Mouse (Mus musculus) thymus, postnatal 0 days (tissue): ENCODE data around the gene Gm20441. TPM values are rescaled to one million over a fixed set of nuclear protein-coding genes. Genes with fewer than 3 reads are reported as not detected.
A peak's percentile ranks its signal among the peaks of the same experiment; 100 is the strongest.
"Not testable (repeated sequence)": the region's sequence is repeated elsewhere in the genome, so short reads cannot be mapped to it uniquely, and the experiment has no call there.

Experiments
- DNase-seq: peaks from one replicate; pipeline ENCODE4 v3.0.0-alpha.2; 2015; ENCODE audit warnings: low spot score
- polyA plus RNA-seq: library from polyadenylated mRNA; unstranded; fragments of >200 nt; fragmentation: Nextera tagmentation; extraction: Ambion mirVana; gene quantifications from 2 replicates; pipeline ENCODE4 v1.2.1, GENCODE M21; 2015

The Gm20441 gene
- polyA plus RNA-seq, 1 experiment from 2014 or later, result not detected

DNA sequence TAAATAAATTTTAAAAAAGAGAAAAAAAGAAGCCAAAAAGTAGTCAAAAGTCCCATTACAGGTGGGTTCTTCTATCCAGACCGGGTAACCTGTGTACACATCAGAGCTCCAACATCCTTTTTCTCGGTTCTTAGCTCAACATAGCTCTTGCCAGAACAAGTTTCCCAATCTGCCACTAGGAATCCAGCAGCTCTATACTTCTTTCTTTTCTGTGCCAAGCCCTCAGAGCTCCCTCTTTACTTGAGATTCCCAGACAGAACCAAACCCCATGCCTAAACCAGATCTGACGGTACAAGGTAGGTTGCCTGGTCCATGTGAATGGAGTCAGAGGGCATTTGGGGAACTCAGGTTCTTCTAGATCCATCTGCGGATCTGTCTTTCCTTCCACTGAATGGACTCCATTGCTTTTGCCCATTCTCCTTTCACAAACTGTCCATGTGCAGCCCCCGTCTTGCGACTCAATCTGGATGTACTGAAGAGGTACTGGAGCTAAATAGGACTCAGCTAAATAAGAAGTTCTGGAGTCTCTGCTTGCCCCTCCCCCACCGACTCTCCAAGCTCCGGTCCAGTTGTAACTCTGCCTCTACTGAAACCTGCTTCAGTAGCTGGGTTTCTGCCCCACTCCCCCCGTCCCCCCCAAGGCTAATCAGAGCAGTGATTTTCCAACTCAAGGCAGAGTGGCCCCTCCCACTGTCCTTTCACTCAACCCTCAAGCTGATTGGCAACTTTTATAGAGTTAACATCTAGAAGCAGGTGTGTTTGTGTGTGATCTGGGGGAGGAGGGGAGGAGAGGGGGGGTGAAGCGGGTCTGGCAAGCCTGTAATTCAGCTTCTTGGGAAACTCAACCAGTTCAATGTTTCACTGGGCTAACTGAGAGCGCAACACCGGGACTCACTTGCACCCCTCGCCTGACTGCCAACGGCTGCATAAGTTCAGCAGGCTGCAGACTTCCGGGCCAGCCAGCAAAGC, 1.3 kb downstream of the Gm20441 start:
- peak; percentile 12 for DNase-seq

- no peak for DNase-seq
Observed at GRCm38 (mm10) chr10:75777885-75778284, 2.9 kb downstream of the Gm20441 start.

DNA sequence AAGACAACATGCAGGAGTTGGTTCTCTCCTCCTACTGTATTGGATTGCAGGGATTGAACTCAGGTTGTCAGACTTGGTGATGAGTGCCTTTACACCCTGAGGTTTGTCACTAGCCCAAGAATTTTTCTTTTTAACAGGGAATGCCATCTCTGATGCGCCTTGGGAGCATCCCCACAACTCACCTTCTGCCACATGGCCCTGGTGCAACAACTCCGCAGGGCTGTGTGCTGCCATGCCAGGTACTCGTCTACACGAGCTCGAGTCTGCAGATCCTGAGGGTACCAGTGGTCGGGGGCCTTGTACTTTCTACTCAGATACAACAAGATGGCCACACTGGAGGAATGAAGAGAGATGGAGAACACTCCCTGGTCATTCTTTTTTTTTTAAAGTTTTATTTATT, 4.2 kb downstream of the Gm20441 start:
- no peak for DNase-seq

GRCm38 (mm10) chr10:75774587-75774986, 6.2 kb downstream of the Gm20441 start:
- no peak for DNase-seq

DNA sequence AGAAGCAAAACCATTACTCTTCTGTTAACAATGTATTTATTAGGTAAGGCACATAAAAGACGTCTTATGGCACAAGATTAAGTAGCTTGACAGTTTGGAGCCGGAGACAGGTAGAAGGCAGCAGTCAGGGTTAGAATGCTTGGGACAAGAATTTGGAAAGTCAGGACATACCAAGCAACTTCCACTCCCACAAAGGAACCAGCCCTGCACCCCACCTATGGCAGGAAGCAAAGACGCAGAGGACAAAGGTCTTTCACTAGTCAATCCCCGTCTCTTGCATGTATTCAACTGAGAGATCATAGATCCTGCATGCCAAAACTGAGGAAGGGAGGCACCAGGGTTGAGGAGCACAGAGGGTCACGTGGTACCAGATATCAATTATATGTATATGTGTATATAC, 6.7 kb downstream of the Gm20441 start:
- no peak for DNase-seq

GRCm38 (mm10) chr10:75772795-75773664, 7.7 kb downstream of the Gm20441 start, which contains the start of gene Ddt:
Ddt (minus strand) TSS chr10:75773414.
- DNase-seq, result peak; percentile 91

DNA sequence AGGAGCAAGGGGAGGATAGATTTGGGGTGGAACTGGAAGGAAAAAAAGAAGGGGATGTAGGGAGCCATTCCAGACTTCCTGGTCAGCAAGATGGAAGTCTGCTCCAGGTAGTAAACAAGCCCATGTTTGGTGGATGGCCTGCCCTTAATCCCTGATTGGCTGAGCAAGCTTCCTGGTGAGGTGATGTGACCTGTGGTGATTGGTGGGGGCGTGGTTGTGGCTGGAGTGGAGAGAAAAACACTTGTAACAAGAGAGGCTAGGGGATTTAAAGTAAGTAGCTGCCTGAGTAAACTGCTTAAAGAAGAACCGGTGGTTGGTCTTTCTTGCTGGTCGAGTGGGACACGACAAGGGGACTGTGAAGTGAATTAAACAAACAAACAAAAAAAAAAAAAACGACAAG, 13.0 kb downstream of the Gm20441 start:
- DNase-seq, result not testable (repeated sequence)

DNA sequence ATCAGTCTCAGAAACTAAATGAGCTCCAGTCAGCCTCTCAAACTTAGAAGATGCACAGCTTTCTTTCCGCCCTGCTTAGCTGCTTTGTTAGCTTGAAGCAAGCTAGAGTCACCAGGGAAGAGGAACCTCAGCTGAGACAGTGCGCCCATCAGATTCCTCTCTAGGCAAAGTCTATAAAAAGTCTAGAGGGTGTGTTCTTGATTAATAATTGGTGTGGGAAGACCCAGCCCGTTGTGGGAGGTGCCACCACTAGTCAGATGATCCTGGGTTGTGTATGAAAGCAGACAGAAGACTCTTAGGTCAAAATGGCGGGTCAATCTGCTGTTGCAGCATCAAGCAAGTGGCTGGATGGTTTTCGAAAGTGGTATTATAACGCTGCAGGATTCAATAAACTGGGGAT, 13.9 kb downstream of the Gm20441 start:
- no peak for DNase-seq

DNA sequence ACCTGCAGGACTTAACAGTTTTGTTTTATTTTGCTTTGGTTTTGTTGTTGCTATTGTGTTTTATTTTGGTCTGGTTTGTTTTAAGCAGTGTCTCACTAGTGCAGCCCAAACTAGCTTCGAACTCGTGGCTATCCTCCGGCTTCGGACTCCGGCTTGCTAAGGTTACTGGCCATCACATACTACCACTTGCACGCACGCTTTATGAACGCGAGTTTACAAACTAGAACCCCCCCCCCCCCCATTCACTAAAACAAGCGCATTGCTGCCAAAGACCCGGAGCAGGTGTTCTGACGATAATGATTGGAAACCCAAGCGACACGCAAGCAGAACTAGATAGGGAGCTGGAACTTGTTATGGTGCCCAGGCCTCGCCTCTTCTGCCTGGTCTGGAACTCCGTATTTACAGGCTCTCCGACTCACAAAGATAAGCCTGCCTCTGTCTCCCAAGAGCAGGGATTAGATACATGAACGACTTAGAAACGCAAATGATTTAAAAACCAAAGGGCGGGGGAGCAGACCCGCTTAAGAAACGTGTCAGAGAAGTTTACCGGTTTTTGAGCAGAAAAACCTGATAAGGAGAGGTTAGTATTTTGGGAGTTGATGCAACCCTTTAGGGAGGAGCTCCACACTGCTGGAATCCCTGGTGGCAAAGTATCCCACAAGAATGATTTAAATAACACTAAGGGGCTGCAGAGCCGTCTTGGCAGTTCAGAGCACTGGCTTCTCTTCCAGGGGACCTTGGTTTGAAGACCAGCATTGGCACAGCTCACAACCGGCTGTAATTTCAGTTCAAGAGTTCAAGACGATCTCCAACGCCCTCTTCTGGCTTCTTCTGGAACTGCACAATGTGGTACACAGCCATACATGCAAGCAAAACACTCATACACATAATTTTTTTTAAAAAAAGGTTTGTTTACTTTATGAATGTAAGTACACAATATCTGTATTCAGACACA, 16.0 kb downstream of the Gm20441 start:
- DNase-seq, result peak; percentile 92

DNA sequence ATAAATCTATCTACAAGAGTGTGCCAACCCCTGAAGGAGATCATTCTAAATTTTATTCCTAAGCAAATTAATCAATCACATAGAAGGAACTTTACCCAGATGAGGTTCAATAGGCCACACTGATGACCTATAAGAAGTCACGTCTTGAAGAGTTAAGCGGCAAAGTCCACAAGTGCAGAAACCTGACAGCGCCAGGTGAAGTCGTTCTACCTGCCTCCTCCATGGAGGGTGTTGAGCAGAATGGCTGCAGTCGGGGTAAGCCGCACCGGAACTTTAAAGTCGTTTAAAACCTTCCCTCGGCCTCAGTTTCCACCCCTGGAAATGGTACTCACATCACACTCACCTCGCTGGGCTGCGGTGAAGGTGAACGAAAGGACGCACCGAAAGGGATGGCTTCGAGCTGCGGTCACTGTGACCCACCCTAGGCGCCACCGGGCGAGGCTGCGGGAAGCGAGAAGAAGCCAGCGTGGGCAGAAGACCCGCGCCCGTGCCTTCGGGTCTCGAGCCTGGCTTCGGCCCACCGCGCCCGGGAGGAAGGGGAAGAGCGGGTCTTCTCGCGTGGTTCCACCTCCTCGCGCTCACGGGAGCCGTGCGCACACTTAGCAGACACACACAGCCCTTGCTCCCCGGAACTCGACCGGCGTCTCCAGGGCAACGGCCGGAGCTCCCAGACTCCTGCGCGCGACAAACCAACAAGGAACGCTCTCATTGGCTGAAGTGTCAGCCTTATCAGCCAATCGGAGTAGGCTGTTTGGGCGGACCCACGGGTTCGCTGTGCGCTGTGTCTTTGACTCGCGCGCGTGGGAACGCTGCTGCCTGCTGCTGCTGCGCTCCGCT, 16.9 kb downstream of the Gm20441 start, which contains the start of gene Cabin1:
Gene Cabin1, minus strand, starts transcription at position 660 of the 837 bp plus-strand sequence.
- peak; percentile 99 for DNase-seq

- DNase-seq, result no peak
Observed at GRCm38 (mm10) chr10:75762413-75762812, 18.3 kb downstream of the Gm20441 start.

- DNase-seq, result no peak
Observed at GRCm38 (mm10) chr10:75760311-75760710, 20.4 kb downstream of the Gm20441 start.

DNA sequence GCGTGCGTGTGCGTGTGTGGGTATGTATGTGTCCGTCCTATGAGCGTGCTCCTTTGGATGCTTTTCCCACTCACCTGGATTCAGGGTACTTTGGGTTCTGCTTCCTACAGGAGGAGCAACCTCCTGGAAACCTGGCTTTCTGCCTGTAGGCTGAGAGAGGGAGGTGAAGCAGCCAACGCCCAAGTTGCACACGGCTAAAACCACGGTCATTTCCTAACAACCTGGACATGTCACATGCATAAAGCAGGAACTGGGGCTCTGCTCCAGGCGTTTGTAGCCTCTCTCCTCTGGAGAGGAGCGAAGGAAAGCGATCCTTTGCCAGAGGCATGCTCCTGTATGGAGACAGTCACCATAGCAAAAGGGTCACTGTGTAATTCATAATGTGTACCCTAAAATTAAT, 24.0 kb downstream of the Gm20441 start:
- DNase-seq, result no peak

- peak; percentile 84 for DNase-seq
Observed at GRCm38 (mm10) chr10:75744017-75744416, 36.7 kb downstream of the Gm20441 start.

DNA sequence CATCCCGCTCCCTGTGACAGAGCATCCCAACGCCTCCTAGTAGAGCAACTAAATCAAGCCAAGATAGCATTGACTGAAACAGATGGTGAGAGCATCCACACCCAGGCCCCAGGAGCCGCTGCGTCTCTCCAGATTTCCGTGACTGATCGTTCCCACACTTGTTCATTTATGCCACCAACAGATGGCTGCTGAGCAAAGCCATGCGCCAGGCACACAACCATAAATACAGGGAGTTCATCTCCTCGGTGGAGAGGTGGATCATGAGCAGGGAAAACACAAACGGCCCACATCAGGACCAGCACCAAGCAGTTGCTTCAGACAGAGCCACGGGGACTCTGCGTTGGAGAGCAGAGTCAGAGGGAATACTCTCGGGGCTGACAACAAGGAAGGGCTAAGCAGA, 37.4 kb downstream of the Gm20441 start:
- no peak for DNase-seq

GRCm38 (mm10) chr10:75740866-75741265, 39.9 kb downstream of the Gm20441 start:
- no peak for DNase-seq

DNA sequence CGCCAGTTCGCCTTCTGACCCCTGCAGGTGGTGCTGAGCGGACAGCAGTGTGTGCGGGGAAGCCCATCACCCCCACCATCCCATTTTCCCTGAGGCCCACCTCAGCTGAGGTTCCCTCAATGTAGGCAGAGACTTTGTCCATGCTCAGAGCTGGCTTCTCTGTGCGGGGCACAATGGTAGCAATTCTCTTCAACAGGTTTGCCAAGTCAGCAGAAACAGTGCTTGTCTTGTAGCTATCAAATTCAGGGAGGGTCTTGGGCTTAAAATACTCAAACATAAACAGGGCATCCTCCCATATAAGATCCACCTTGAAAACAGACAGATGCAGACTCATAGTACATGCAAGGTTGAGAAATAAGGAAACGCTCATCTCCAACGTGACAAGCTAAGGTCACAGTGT, 55.3 kb downstream of the Gm20441 start:
- DNase-seq, result no peak
